Mouse (Mus musculus) CH12.LX (cell line): ENCODE measurements at regions not wholly inside any gene's neighbourhood (a gene's known extent, or its start where the extent isn't known, plus 50 kb on each side); places are given as distances from the start of the nearest gene placed in this dataset.
A peak's percentile ranks its signal among the peaks of the same experiment; 100 is the strongest.

Source experiments
- DNase-seq: peaks from one replicate; pipeline ENCODE4 v3.0.0-alpha.2; 2013; ENCODE audit errors: extremely low read depth
- H3K27ac ChIP-seq: 2 replicates; pipeline ENCODE4 v1.5.1; 2012; ENCODE audit warnings: low read depth, mild to moderate bottlenecking, control low read depth, moderate library complexity; ENCODE audit not compliant: insufficient read depth
- H3K27me3 ChIP-seq: replicated peaks from 2 replicates; pipeline ENCODE3; 2012; ENCODE audit warnings: inconsistent platforms
- H3K36me3 ChIP-seq, 2 experiments: replicated peaks in 1 of 2; 2 replicates each; pipeline versions ENCODE3 to v1.6.1; 2012; ENCODE audit warnings: inconsistent platforms in 1 of 2, low read length in 1 of 2, mild to moderate bottlenecking in 1 of 2, mixed read lengths in 1 of 2, moderate library complexity in 1 of 2; ENCODE audit not compliant: control insufficient read depth in 1 of 2, insufficient read depth in 1 of 2
- H3K4me1 ChIP-seq, 2 experiments: 2 replicates each; pipeline ENCODE4 v1.6.1; 2012; ENCODE audit warnings: inconsistent platforms in 1 of 2, moderate library complexity in 1 of 2; ENCODE audit not compliant: insufficient read depth in 2 of 2, control insufficient read depth in 1 of 2
- H3K4me2 ChIP-seq: 2 replicates; pipeline ENCODE4 v1.6.1; 2012; ENCODE audit warnings: low read depth, mild to moderate bottlenecking, control low read depth; ENCODE audit not compliant: poor library complexity, insufficient read depth, severe bottlenecking
- H3K4me3 ChIP-seq, 3 experiments: fragments of 150-350 bp in 1 of 3; sonication (generic) in 1 of 3; replicated peaks in 1 of 3; 2 replicates each; pipeline versions ENCODE3 to v1.5.1; 2011 to 2012; ENCODE audit warnings: low read depth in 2 of 3, low read length in 2 of 3, mild to moderate bottlenecking in 2 of 3, moderate library complexity in 2 of 3, control low read depth in 1 of 3, improper control_type of control experiment in 1 of 3, inconsistent platforms in 1 of 3, mixed read lengths in 1 of 3; ENCODE audit not compliant: poor library complexity in 1 of 3
- H3K79me2 ChIP-seq: replicated peaks from 2 replicates; pipeline ENCODE4 v1.6.1; 2012; ENCODE audit warnings: mild to moderate bottlenecking, moderate library complexity; ENCODE audit not compliant: control insufficient read depth, poor library complexity, insufficient read depth, severe bottlenecking; ENCODE audit errors: extremely low read depth
- H3K9ac ChIP-seq: 2 replicates; pipeline ENCODE4 v1.6.1; 2012; ENCODE audit warnings: low read depth, mild to moderate bottlenecking, control low read depth, moderate library complexity; ENCODE audit not compliant: insufficient read depth
- H3K9me3 ChIP-seq: replicated peaks from 2 replicates; pipeline ENCODE3; 2012; ENCODE audit warnings: low read length, inconsistent platforms, mixed read lengths
- CHD1 ChIP-seq: IDR thresholded peaks from 2 replicates; pipeline ENCODE4 v1.6.1; 2012; ENCODE audit warnings: low read depth, low read length, improper control_type of control experiment, inconsistent platforms
- CHD2 ChIP-seq: IDR thresholded peaks from 2 replicates; pipeline ENCODE4 v1.6.1; 2011; ENCODE audit warnings: low read length, improper control_type of control experiment
- ETS1 ChIP-seq: conservative IDR thresholded peaks from 2 replicates; pipeline ENCODE4 v1.6.1; 2012; ENCODE audit warnings: low read depth, mild to moderate bottlenecking, inconsistent platforms, low read length, improper control_type of control experiment, moderate library complexity
- GABPA ChIP-seq: IDR thresholded peaks from 2 replicates; pipeline ENCODE4 v1.6.1; 2012; ENCODE audit warnings: low read depth, low read length, improper control_type of control experiment, inconsistent platforms; ENCODE audit not compliant: insufficient replicate concordance
- HCFC1 ChIP-seq: IDR thresholded peaks from 2 replicates; pipeline ENCODE4 v1.6.1; 2012; ENCODE audit warnings: low read depth, mild to moderate bottlenecking, inconsistent platforms, low read length, improper control_type of control experiment
- JUND ChIP-seq: conservative IDR thresholded peaks from 2 replicates; pipeline ENCODE4 v1.6.1; 2011; ENCODE audit warnings: low read depth, low read length, improper control_type of control experiment
- KAT2A ChIP-seq: IDR thresholded peaks from 2 replicates; pipeline ENCODE4 v1.6.1; 2012; ENCODE audit warnings: low read length, improper control_type of control experiment, inconsistent platforms; ENCODE audit not compliant: insufficient replicate concordance
- MAX ChIP-seq: IDR thresholded peaks from 2 replicates; pipeline ENCODE4 v1.6.1; 2011; ENCODE audit warnings: low read length, improper control_type of control experiment
- MEF2A ChIP-seq: IDR thresholded peaks from 2 replicates; pipeline ENCODE4 v1.6.1; 2014; ENCODE audit warnings: low read depth, mild to moderate bottlenecking, inconsistent platforms, low read length, improper control_type of control experiment, borderline replicate concordance
- MXI1 ChIP-seq: IDR thresholded peaks from 2 replicates; pipeline ENCODE4 v1.6.1; 2011; ENCODE audit warnings: mild to moderate bottlenecking, low read depth, low read length, improper control_type of control experiment
- NELFE ChIP-seq: IDR thresholded peaks from 2 replicates; pipeline ENCODE4 v1.6.1; 2011; ENCODE audit warnings: low read depth, low read length, improper control_type of control experiment
- NRF1 ChIP-seq: IDR thresholded peaks from 2 replicates; pipeline ENCODE4 v1.6.1; 2014; ENCODE audit warnings: low read depth, mild to moderate bottlenecking, inconsistent platforms, low read length, improper control_type of control experiment, moderate library complexity
- PAX5 ChIP-seq: IDR thresholded peaks from 2 replicates; pipeline ENCODE4 v1.6.1; 2012; ENCODE audit warnings: low read length, inconsistent platforms, mixed read lengths
- POLR2A ChIP-seq: IDR thresholded peaks from 2 replicates; pipeline ENCODE4 v1.6.1; 2011; ENCODE audit warnings: low read depth, mild to moderate bottlenecking, improper control_type of control experiment, low read length
- RAD21 ChIP-seq: IDR thresholded peaks from 2 replicates; pipeline ENCODE4 v1.6.1; 2011; ENCODE audit warnings: low read depth, mild to moderate bottlenecking, low read length, improper control_type of control experiment, moderate library complexity
- TBP ChIP-seq: conservative IDR thresholded peaks from 2 replicates; pipeline ENCODE4 v1.6.1; 2011; ENCODE audit warnings: low read depth, low read length, improper control_type of control experiment
- USF1 ChIP-seq: IDR thresholded peaks from 2 replicates; pipeline ENCODE4 v1.6.1; 2014; ENCODE audit warnings: low read depth, mild to moderate bottlenecking, inconsistent platforms, low read length, improper control_type of control experiment
- USF2 ChIP-seq: conservative IDR thresholded peaks from 2 replicates; pipeline ENCODE4 v1.6.1; 2011; ENCODE audit warnings: low read depth, low read length, improper control_type of control experiment
- ZC3H11A ChIP-seq: IDR thresholded peaks from 2 replicates; pipeline ENCODE4 v1.6.1; 2012; ENCODE audit warnings: low read depth, mild to moderate bottlenecking, inconsistent platforms, low read length, improper control_type of control experiment
- ZKSCAN1 ChIP-seq: IDR thresholded peaks from 2 replicates; pipeline ENCODE4 v1.6.1; 2012; ENCODE audit warnings: low read depth, inconsistent platforms, low read length, improper control_type of control experiment, borderline replicate concordance
- ZMIZ1 ChIP-seq: IDR thresholded peaks from 2 replicates; pipeline ENCODE4 v1.6.1; 2012; ENCODE audit warnings: low read depth, mild to moderate bottlenecking, inconsistent platforms, low read length, improper control_type of control experiment
- ZNF384 ChIP-seq: IDR thresholded peaks from 2 replicates; pipeline ENCODE4 v1.6.1; 2012; ENCODE audit warnings: low read depth, low read length, improper control_type of control experiment, inconsistent platforms
- dilution Hi-C: fragments of 300-500 bp; cut with MboI; formaldehyde crosslinking; loops from 2 replicates; pipeline ENCODE4 v1.14.3; 2020; ENCODE audit warnings: low sequenced_read_pairs; ENCODE audit not compliant: extremely low pct_unique_long_range_greater_than_20kb, extremely low pct_ligation_motif_present
- in situ Hi-C: fragments of 300-500 bp; cut with MboI; formaldehyde crosslinking; loops from 3 replicates; pipeline ENCODE4 v1.14.3; 2019; ENCODE audit warnings: low sequenced_read_pairs, low pct_ligation_motif_present, low pct_unique_long_range_greater_than_20kb, mixed read lengths

GRCm38 (mm10) chr2:173409433-173409832 is 113.0 kb upstream of the 1700021F07Rik start (continued):
- TF ChIP-seq MEF2A (peak; percentile 74), ZNF384 (no peak), TBP (no peak), ZMIZ1 (no peak), USF2 (no peak), ZC3H11A (no peak), CHD2 (peak; percentile 93), NELFE (no peak), PAX5 (no peak), JUND (no peak)

- Histone ChIP-seq H3K4me3 (no peak overlapping the region), H3K9me3 (peaks cover 2% of the 10 kb centered on the region), H3K4me1 (peaks cover 16 to 35% of the 10 kb centered on the region in 2 experiments), H3K27me3 (no peaks in the 10 kb centered on the region), H3K36me3 (no peaks in the 10 kb centered on the region), H3K9ac (no peak overlapping the region), H3K4me2 (no peak overlapping the region), H3K27ac (no peak overlapping the region), H3K79me2 (no peaks in the 10 kb centered on the region)
- TF ChIP-seq POLR2A (no peak), USF1 (no peak), KAT2A (no peak), GABPA (no peak), TBP (no peak), ETS1 (no peak), PAX5 (no peak), ZKSCAN1 (no peak), HCFC1 (no peak)
- dilution Hi-C loops (no loop called here), in situ Hi-C loops (no loop called here)
- DNase-seq = no peak
Observed at GRCm38 (mm10) chr2:173413906-173414656, 108.3 kb upstream of the 1700021F07Rik start.

GRCm38 (mm10) chr2:173415429-173415828 is 107.0 kb upstream of the 1700021F07Rik start:
- Histone ChIP-seq H3K9ac (no peak overlapping the region), H3K9me3 (peaks cover 4% of the 10 kb centered on the region), H3K4me3 (no peak overlapping the region), H3K4me1 (peaks cover 5 to 21% of the 10 kb centered on the region in 2 experiments; a peak in 3 of 4 replicates), H3K36me3 (no peaks in the 10 kb centered on the region), H3K4me2 (no peak overlapping the region), H3K79me2 (no peaks in the 10 kb centered on the region), H3K27ac (no peak overlapping the region), H3K27me3 (no peaks in the 10 kb centered on the region)
- dilution Hi-C loops = no loop called here
- in situ Hi-C loops = no loop called here
- no peak for DNase-seq
- TF ChIP-seq MAX (no peak), RAD21 (no peak), ZKSCAN1 (no peak), USF2 (no peak), CHD1 (no peak), CHD2 (no peak), NRF1 (no peak), POLR2A (no peak), ETS1 (no peak), MXI1 (no peak)
